ENCODE assay signal across 9 mouse cellular contexts in the genomic region with DNA sequence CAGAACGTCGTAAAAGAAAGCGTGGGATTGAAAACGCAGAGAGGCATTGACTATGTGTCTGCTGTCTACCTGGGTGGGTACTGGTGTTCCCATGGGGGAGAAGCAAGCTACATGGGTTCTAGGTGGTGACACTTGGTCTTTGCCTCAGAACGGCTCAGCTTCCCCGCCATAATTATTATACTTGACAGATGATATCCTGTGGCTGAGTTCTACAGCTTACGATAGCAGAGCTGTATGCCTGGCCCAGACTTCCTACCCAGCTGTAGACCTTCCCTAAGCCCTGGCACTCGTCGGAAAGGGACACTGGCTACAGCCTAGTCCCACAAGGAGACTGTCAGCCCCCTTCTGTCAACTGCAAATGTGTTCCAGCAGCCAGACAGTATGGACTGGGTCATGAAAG. TPM values are rescaled to one million over a fixed set of nuclear protein-coding genes. Genes with fewer than 3 reads are reported as not detected.
DNase-seq lines count a peak whose midpoint lies in the region; ATAC-seq and TF ChIP-seq lines count a peak whose summit lies in the region.
"Had no signal": no experiment of that assay in that cellular context is flagged by ENCODE, and none has a peak within 500 bp of the region (broad histone marks: within the 10 kb centered on the region; RNA-seq: fewer than 3 reads in every experiment).

No protein-coding gene starts in this region.

- TF ChIP-seq CTCF in kidney, adult 2 months (conservative IDR thresholded peaks at IDR 0.05; ENCODE audit: insufficient read depth, insufficient read length, low read depth, low read length), result no peak

- H3K9ac ChIP-seq in embryonic facial prominence, embryonic 13.5 days, result 0 out of 2 replicates have a peak overlapping the region, but pooled peaks have one; percentile 11
- no peak overlapping the region for H3K9ac ChIP-seq in hindbrain, embryonic 12.5 days
- no peak overlapping the region for H3K9ac ChIP-seq in midbrain, embryonic 14.5 days (replicated peaks; ENCODE audit: low read length)
- H3K9ac ChIP-seq: liver, embryonic 15.5 days had no signal

- WGBS in kidney, adult 2 months, result 38% methylated on average over 9 of the region's 9 CpGs
- 14% methylated on average over 9 of the region's 9 CpGs for WGBS in embryonic facial prominence, embryonic 13.5 days
- 9% methylated on average over 9 of the region's 9 CpGs for WGBS in hindbrain, embryonic 12.5 days
- WGBS in midbrain, embryonic 14.5 days, result 8% methylated on average over 9 of the region's 9 CpGs

- TF ChIP-seq POLR2A in kidney, adult 2 months (IDR thresholded peaks at IDR 0.05; ENCODE audit: low read depth, low read length), result no peak

- no peak for ATAC-seq in embryonic facial prominence, embryonic 13.5 days (ENCODE audit: insufficient number of reproducible peaks, insufficient read depth, low FRiP score, low TSS enrichment, low read depth)
- peak; percentile 27 for ATAC-seq in hindbrain, embryonic 12.5 days (ENCODE audit: low FRiP score)
- peak; percentile 35 for ATAC-seq in midbrain, embryonic 14.5 days (ENCODE audit: low FRiP score, low TSS enrichment)

- no peak for DNase-seq in kidney, adult 2 months
- no peak for DNase-seq in kidney, adult 18-20 months
- DNase-seq in midbrain, embryonic 14.5 days, result no peak
- DNase-seq in urinary bladder, adult 2 months (ENCODE audit: low spot score), result no peak
- DNase-seq in gastrocnemius, postnatal 4 days (ENCODE audit: low spot score in 2 of 2), result no peak
- DNase-seq in gastrocnemius, postnatal 36 days, result no peak

- H3K4me2 ChIP-seq in embryonic facial prominence, embryonic 13.5 days, result no peak overlapping the region
- peak overlapping the region; percentile 31; the same call in 1 of the 2 replicates for H3K4me2 ChIP-seq in hindbrain, embryonic 12.5 days (replicated peaks)
- H3K4me2 ChIP-seq in midbrain, embryonic 14.5 days (ENCODE audit: low read length), result no peak overlapping the region
- H3K4me2 ChIP-seq: liver, embryonic 15.5 days had no signal

- intact Hi-C loops in gastrocnemius, postnatal 36 days (cut with DNase I), result no loop called here

- H3K4me3 ChIP-seq in kidney, adult 2 months (ENCODE audit: insufficient read depth, low read depth, low read length), result no peak overlapping the region
- no peak overlapping the region for H3K4me3 ChIP-seq in embryonic facial prominence, embryonic 13.5 days
- no peak overlapping the region for H3K4me3 ChIP-seq in hindbrain, embryonic 12.5 days
- no peak overlapping the region for H3K4me3 ChIP-seq in midbrain, embryonic 14.5 days (replicated peaks; ENCODE audit: low read depth, low read length)
- H3K4me3 ChIP-seq: liver, embryonic 15.5 days had no signal

- peak overlapping the region; percentile 19 for H3K27ac ChIP-seq in kidney, adult 2 months (ENCODE audit: insufficient read depth, low read depth, low read length)
- H3K27ac ChIP-seq in embryonic facial prominence, embryonic 13.5 days, result no peak overlapping the region
- peak overlapping the region; percentile 90 for H3K27ac ChIP-seq in hindbrain, embryonic 12.5 days
- H3K27ac ChIP-seq in midbrain, embryonic 14.5 days (replicated peaks; ENCODE audit: low read depth, low read length), result peak overlapping the region; percentile 62
- H3K27ac ChIP-seq: liver, embryonic 15.5 days had no signal

- H3K4me1 ChIP-seq in kidney, adult 2 months (ENCODE audit: control insufficient read depth, insufficient read depth, low read length), result peaks cover 50% of the 10 kb centered on the region
- peaks cover 41% of the 10 kb centered on the region for H3K4me1 ChIP-seq in embryonic facial prominence, embryonic 13.5 days
- H3K4me1 ChIP-seq in hindbrain, embryonic 12.5 days, result peaks cover 80% of the 10 kb centered on the region
- H3K4me1 ChIP-seq in midbrain, embryonic 14.5 days (ENCODE audit: control insufficient read depth, insufficient read depth, low read length), result peaks cover 66% of the 10 kb centered on the region
- H3K4me1 ChIP-seq: liver, embryonic 15.5 days had no signal

- H3K27me3 ChIP-seq in kidney, adult 2 months (replicated peaks; ENCODE audit: control insufficient read depth, insufficient read depth, low read length), result no peaks in the 10 kb centered on the region
- H3K27me3 ChIP-seq in embryonic facial prominence, embryonic 13.5 days, result no peaks in the 10 kb centered on the region
- no peaks in the 10 kb centered on the region for H3K27me3 ChIP-seq in hindbrain, embryonic 12.5 days
- H3K27me3 ChIP-seq in midbrain, embryonic 14.5 days (ENCODE audit: control insufficient read depth, insufficient read depth, low read length), result no peaks in the 10 kb centered on the region
- H3K27me3 ChIP-seq: liver, embryonic 15.5 days had no signal

- no peaks in the 10 kb centered on the region for H3K9me3 ChIP-seq in embryonic facial prominence, embryonic 13.5 days
- no peaks in the 10 kb centered on the region for H3K9me3 ChIP-seq in hindbrain, embryonic 12.5 days (replicated peaks)
- H3K9me3 ChIP-seq in midbrain, embryonic 14.5 days (ENCODE audit: control insufficient read depth, low read length), result no peaks in the 10 kb centered on the region
- H3K9me3 ChIP-seq: liver, embryonic 15.5 days had no signal

- no peaks in the 10 kb centered on the region for H3K36me3 ChIP-seq in kidney, adult 2 months (ENCODE audit: control insufficient read depth, insufficient read depth, low read length)
- no peaks in the 10 kb centered on the region for H3K36me3 ChIP-seq in embryonic facial prominence, embryonic 13.5 days
- H3K36me3 ChIP-seq in hindbrain, embryonic 12.5 days, result no peaks in the 10 kb centered on the region
- no peaks in the 10 kb centered on the region for H3K36me3 ChIP-seq in midbrain, embryonic 14.5 days (ENCODE audit: control insufficient read depth, insufficient read depth, low read length)
- H3K36me3 ChIP-seq: liver, embryonic 15.5 days had no signal

RNA-seq across cellular contexts. Expression of a gene that starts 37.5 kb away (rescaled TPM):
- polyA plus RNA-seq in kidney, adult 2 months (2012; rRNA removed), result 61.5 and 62.5 TPM in 2 replicates
- 10.9 and 12.7 TPM in 2 replicates for polyA plus RNA-seq in embryonic facial prominence, embryonic 13.5 days (2015; fragmentation: Nextera tagmentation; extraction: Ambion mirVana)
- polyA plus RNA-seq in hindbrain, embryonic 12.5 days (2016; fragmentation: Nextera tagmentation; extraction: Ambion mirVana), result 88.2 and 89.2 TPM in 2 replicates
- polyA plus RNA-seq in midbrain, embryonic 14.5 days (2014; fragmentation: Nextera tagmentation; extraction: Ambion mirVana), result 33.9 and 38.5 TPM in 2 replicates
- 0.41 and 0.60 TPM in 2 replicates for polyA plus RNA-seq in urinary bladder, adult 2 months (2012; rRNA removed)
- total RNA-seq in gastrocnemius, postnatal 4 days (2021), result 10 to 100 TPM; 16.1 to 18.0 TPM
- 1 to 10 TPM; 1.4 to 4.1 TPM for total RNA-seq in gastrocnemius, postnatal 36 days (2021)
